Mouse (Mus musculus) cortical plate, adult 2 months (tissue): Measurements from ENCODE around the gene Smim13.

ENCODE experiments used
- CTCF ChIP-seq: fragments of 200-500 bp; IDR thresholded peaks from 2 replicates; pipeline ENCODE4 v1.5.1; 2011; ENCODE audit warnings: mild to moderate bottlenecking, control low read depth, low read length; ENCODE audit not compliant: insufficient read depth; ENCODE audit errors: extremely low read depth
- POLR2A ChIP-seq: fragments of 200-500 bp; IDR thresholded peaks from 2 replicates; pipeline ENCODE4 v1.6.1; 2011; ENCODE audit warnings: mild to moderate bottlenecking, low read length, control low read depth; ENCODE audit not compliant: insufficient read depth; ENCODE audit errors: extremely low read depth

DNA sequence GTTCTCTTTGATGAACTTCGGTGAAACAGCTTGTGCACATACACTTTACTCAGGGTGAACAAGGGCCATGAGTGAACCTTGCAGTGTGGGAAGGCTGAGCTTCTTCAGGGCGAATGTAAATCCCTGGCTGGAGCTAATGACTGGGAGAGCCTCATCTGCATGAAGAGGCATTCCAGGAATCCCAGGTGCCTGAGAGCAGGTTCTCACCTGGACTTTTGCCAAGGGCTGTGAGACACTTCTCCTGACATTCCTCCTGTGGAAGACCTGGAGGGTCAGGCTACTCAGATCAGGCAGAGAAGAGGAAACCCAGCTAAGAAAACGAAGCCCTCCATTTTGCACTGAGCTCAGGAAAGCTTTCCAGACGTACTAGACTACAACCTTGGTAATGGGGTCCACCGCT is 31.1 kb downstream of the Smim13 start:
- TF ChIP-seq CTCF (no peak), POLR2A (no peak)
